Mouse (Mus musculus): ENCODE data around the gene Ccdc47.

Ccdc47 gene

GRCm38 (mm10) chr11:106215927-106216729 lies at the start of gene Ccdc47:
Ccdc47 (minus strand) TSS chr11:106216344.
- under 1% methylated on average over 46 of the region's 46 CpGs for WGBS

DNA sequence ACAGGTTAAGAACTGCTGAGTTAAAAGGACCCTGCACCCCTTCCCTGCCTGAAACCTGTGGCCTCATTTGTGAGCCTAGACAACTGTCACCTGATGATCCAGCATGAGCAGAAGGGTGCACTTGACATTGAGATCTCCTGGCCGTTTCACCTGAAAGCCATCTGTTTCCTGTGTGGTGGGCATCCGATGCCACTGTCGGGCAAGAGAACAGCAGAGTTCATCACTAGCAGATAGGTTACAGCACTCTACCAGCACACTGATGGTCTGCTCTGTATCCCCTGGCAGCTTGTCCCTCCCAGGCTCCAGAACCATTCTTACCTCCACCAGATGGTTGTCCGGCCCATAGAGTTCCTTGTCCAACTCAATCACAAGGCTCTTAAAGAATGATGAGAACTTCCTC lies 49.4 kb upstream of the Ccdc47 start:
- WGBS, result 91% methylated on average over 4 of the region's 4 CpGs

- 91% methylated on average over 15 of the region's 15 CpGs for WGBS
These were observed 48.8 kb upstream of the Ccdc47 start for GRCm38 (mm10) chr11:106264988-106265387.

DNA sequence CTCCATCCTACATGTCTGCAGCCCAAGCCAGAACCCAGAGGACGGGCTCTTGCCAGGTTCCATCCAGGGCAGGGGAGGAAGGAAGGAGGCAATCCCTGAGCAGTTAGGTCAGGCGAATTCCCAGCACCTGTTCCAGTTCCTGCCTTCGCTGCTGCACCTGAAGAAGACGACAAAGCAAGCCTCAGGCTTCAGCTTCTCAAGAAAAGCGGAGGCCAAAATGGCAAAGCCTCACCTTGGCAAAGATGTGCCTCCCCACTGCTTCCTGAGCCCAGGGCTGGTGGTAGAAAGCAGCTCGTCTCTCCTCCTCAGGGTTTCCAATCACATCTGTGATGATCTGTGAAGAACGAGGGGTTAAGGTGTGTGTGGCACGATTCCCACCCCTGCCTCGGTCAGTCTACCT lies 47.8 kb upstream of the Ccdc47 start:
- 81% methylated on average over 9 of the region's 9 CpGs for WGBS

- 49% methylated on average over 14 of the region's 14 CpGs for WGBS
These were observed 44.8 kb upstream of the Ccdc47 start for GRCm38 (mm10) chr11:106260826-106261450.

GRCm38 (mm10) chr11:106256775-106257174 lies 40.6 kb upstream of the Ccdc47 start:
- WGBS, result 55% methylated on average over 5 of the region's 5 CpGs

GRCm38 (mm10) chr11:106255685-106256451 lies 39.7 kb upstream of the Ccdc47 start, which contains the start of the genes Ftsj3 and Psmc5:
Ftsj3 (minus strand) TSS chr11:106256079.
Psmc5 (plus strand) TSS chr11:106256154.
- whole genome bisulfite sequencing, result under 1% methylated on average over 42 of the region's 42 CpGs

GRCm38 (mm10) chr11:106255174-106255573 lies 39.0 kb upstream of the Ccdc47 start:
- WGBS, result under 1% methylated on average over 22 of the region's 22 CpGs

DNA sequence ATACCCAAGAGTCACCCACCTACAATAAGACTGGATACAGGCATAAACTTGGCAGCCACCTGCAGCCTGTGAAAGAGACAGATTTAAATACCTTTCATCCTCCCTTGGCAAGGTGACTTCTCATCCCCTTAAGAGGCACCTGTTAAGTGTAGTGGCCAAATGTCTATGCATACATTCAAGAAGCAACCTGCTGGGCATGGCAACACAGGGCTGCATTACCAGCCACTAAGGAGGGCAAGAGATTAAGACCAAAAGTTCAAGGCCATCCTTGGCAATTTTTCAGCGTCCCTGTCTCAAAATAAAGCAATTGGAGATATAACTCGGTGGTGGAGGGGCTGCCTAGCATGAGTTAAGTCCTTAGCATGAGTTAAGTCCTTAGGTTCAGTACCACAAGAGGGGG lies 38.6 kb upstream of the Ccdc47 start:
- 14% methylated on average over 2 of the region's 2 CpGs for WGBS

DNA sequence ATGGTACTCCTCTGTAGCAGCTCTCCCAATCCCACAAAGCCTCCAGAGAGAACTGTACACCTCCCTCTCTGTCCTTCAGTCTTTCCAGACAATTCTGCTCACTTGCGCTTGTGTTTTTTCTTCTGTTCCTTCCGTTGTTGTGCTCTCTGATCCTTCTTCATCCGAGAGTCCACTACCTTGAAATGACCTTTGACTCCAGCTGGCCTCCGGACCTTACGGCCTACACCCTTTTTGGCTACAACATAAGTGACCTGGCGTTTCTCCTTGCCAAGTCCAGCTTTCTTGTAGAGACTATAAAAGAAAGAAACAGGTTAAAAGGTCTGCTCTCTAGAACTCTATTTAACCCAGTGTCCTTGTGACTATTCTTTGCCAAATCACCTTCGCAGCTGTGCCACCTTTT lies 33.2 kb upstream of the Ccdc47 start:
- 88% methylated on average over 7 of the region's 7 CpGs for WGBS

DNA sequence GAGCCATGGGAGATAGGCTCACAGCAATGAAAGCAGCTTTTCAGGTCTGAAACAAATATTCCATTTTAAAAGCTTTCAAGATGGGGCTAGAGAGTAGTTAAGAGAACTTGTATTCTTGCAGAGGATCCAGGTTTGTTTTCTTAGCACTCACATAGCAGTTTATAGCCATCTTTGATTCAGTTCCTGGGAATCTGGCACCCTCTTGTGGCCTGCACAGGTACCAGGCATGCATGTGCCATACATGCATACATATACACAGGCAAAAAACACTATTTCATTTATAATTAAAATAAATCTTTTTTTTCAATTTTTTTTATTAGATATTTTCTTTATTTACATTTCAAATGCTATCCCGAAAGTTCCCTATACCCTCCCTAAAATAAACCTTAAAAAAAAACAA lies 30.7 kb upstream of the Ccdc47 start:
- WGBS, result 92% methylated on average over 1 of the region's 1 CpGs

DNA sequence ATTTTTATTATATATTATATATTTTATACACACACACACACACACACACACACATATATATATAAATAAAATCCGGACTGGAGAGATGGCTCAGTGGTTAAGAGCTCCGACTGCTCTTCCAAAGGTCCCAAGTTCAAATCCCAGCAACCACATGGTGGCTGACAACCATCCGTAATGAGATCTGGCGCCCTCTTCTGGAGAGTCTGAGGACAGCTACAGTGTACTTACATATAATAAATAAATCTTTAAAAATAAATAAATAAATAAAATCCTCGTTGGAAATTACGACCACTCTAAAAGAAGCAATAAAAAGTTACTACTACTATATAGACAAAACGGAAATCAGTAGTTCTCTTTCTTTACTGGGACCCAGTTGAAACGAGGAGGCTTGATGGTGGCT lies 17.8 kb upstream of the Ccdc47 start:
- WGBS, result 78% methylated on average over 8 of the region's 8 CpGs

- 85% methylated on average over 3 of the region's 3 CpGs for WGBS
These were observed 4.5 kb upstream of the Ccdc47 start for GRCm38 (mm10) chr11:106220603-106221002.

DNA sequence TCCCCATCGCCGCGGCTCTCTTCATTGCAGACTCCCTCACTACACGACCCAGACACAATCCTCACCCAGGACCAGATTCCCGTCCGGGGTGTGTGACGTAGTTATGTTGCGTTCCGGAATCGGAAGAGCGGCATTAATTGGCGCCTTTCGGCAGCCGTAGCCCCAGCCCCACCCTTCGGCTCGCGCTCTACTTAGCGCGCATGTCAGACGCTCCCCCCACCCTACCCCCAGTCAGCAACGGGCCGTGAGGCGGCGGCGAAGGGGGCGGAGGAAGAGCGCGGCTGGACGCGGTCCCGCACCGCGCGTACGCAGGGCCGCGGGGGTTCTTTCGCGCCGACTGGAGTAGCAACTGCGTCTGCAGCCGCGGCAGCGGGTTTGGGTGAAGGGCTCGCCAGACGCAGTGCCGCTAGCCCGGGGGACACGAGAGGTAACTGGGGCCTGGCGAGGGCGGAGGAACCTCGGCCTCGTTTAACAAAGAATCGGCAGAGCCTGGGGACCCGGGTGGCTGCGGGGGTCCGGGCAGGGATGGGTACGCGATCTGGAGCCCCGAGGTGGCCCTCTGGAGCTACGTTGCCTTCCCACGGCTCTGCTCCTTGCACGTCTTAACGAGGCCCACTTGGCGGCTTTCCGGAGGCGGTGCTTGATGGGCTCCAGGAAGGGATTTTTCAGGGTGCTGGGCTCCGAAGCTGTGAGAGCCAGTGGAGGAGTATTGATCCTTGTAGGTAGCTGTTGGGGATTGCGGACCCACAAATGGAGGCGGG lies 766 bp upstream of the Ccdc47 start, which contains the start of gene Ddx42:
Ddx42 (plus strand) TSS at position 197 of the 761 bp plus-strand sequence.
- under 1% methylated on average over 70 of the region's 70 CpGs for WGBS

- whole genome bisulfite sequencing, result 14% methylated on average over 7 of the region's 7 CpGs
These were observed 689 bp downstream of the Ccdc47 start for GRCm38 (mm10) chr11:106215450-106215859.

GRCm38 (mm10) chr11:106214856-106215255 lies 1.3 kb downstream of the Ccdc47 start:
- WGBS, result 87% methylated on average over 5 of the region's 5 CpGs

- 69% methylated on average over 8 of the region's 8 CpGs for WGBS
These were observed 3.4 kb downstream of the Ccdc47 start for GRCm38 (mm10) chr11:106212771-106213170.

GRCm38 (mm10) chr11:106202123-106202465 lies 14.1 kb downstream of the Ccdc47 start, which contains the start of gene Strada:
Strada (minus strand) TSS chr11:106202168.
- WGBS, result 81% methylated on average over 5 of the region's 5 CpGs

DNA sequence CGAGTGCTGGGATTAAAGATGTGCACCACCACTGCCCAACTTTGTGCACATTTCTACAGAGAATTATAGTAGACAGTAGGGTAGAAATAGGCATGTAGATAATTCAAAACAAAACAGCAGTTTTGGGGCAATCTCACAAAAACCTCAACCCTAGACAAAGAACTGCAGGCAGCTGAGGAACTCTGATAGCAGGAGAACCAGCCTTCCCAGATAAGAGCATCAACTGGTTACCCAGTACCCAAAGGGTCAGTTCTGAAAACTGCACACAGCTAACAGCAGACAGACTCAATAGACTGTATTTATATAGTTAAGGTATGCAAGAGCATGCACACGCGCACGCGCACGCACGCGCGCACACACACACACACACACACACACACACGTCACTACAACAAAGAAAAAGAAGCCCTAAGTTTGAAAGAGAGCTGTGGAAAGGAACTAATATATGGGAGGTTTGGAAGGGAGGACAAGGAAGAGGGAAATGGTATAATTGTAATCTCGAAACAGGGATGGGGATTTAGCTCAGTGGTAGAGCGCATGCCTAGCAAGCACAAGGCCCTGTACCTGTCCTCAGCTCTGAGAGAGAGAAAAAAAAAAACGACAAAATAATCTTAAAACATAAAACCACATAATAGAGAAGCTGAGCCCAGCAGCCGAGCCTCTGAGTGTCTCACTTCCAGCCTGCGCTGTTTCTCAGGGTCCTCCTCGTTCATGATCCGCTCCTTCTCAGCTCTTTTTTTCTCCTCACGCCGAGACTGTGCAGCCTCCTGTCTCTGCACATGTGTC lies 14.6 kb downstream of the Ccdc47 start:
- WGBS, result 91% methylated on average over 19 of the region's 19 CpGs

DNA sequence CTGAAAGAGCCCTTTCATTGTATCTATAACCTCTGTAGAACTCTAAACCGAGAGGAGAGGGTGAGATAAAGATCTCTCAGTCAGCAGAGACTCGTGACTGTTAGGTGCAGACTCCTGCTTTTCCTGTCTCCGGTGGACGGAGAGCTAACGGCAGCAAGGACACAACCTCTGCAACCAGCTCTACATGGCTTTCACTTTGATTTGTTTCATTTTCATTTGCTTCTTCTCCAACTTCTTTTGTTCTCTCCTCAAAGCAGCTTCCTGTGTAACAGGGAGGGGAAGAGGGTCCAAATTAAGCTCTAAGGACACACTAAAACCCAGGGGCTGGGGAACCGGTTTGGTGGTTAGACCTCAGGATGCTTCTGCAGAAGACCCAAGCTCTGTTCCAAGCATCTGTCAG lies 15.4 kb downstream of the Ccdc47 start:
- 73% methylated on average over 6 of the region's 6 CpGs for WGBS

- WGBS, result 79% methylated on average over 7 of the region's 7 CpGs
These were observed 16.1 kb downstream of the Ccdc47 start for GRCm38 (mm10) chr11:106199997-106200396.
